Mouse (Mus musculus) erythroid progenitor cell, adult 5-6 weeks (primary cell): ENCODE measurements around the gene Gpr88. TPM values are rescaled to one million over a fixed set of nuclear protein-coding genes. Genes with fewer than 3 reads are reported as not detected.
"Not testable (repeated sequence)": the region's sequence is repeated elsewhere in the genome, so short reads cannot be mapped to it uniquely, and the experiment has no call there.

Experiments
- ATAC-seq: replicated peaks from 2 replicates; pipeline ENCODE4 v1.8.0; 2016; ENCODE audit warnings: moderate number of reproducible peaks, mild to moderate bottlenecking, moderate TSS enrichment, inconsistent platforms; ENCODE audit not compliant: poor library complexity, low FRiP score, severe bottlenecking
- total RNA-seq, 2 experiments: library from RNA; stranded (forward) in 1 of 2; stranded (reverse) in 1 of 2; fragments of 150-400 nt in 1 of 2; fragments of 186-747, 209-891 nt in 1 of 2; gene quantifications; 2 replicates each; pipeline versions ENCODE4 v1.2.3 to v1.2.4; 2015 to 2017; ENCODE audit warnings: low replicate concordance in 2 of 2

Gpr88 gene
- total RNA-seq, 2 experiments from 2014 or later: 0.68 TPM; not detected in 1

- ATAC-seq: no peak
Observed at GRCm38 (mm10) chr3:116249026-116249425, 4.3 kb downstream of the Gpr88 start.

GRCm38 (mm10) chr3:116244476-116244875, 8.8 kb downstream of the Gpr88 start:
- no peak for ATAC-seq

- ATAC-seq: no peak
Observed at GRCm38 (mm10) chr3:116242685-116243084, 10.6 kb downstream of the Gpr88 start.

DNA sequence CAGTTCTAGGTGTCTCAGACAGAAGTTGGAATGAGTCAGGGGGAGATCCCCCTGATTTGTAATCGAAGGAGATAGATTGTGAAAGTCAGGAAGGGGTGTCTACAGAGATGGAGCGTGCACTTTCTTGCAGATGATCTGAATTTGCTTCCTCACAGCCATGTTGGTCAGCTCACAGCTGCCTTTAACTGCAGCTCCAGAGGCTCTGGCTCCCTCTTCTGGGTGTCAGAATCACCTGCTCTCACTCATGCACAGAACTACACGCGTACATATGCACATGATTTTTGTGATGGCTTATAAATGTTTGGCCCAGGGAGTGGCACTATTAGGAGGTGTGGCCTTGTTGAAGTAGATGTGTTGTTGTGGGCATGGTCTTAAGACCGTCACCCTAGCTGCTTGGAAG, 15.8 kb downstream of the Gpr88 start:
- ATAC-seq: no peak

GRCm38 (mm10) chr3:116236856-116237255, 16.4 kb downstream of the Gpr88 start:
- no peak for ATAC-seq

GRCm38 (mm10) chr3:116233515-116233914, 19.8 kb downstream of the Gpr88 start:
- ATAC-seq: no peak

DNA sequence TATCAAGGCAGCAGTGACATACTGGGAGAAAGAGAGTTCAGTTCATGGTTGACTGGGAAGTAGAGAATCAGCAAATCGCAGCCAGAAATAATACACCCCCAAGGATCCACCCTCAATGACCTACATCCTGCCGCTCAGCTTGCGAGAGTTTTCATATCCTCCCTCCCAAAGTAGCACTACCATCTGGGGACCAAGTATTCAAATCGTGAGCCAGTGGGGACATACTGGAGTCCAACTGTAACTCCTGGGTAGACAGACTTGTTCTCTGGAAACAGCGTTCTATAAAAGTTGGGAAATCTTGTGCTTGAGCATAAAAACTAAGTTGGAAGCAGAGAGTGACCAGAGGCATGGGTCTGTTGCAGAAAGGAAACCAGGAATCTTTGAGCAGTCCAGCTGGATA, 20.5 kb downstream of the Gpr88 start:
- ATAC-seq: no peak

- no peak for ATAC-seq
Observed at GRCm38 (mm10) chr3:116229336-116229735, 24.0 kb downstream of the Gpr88 start.

DNA sequence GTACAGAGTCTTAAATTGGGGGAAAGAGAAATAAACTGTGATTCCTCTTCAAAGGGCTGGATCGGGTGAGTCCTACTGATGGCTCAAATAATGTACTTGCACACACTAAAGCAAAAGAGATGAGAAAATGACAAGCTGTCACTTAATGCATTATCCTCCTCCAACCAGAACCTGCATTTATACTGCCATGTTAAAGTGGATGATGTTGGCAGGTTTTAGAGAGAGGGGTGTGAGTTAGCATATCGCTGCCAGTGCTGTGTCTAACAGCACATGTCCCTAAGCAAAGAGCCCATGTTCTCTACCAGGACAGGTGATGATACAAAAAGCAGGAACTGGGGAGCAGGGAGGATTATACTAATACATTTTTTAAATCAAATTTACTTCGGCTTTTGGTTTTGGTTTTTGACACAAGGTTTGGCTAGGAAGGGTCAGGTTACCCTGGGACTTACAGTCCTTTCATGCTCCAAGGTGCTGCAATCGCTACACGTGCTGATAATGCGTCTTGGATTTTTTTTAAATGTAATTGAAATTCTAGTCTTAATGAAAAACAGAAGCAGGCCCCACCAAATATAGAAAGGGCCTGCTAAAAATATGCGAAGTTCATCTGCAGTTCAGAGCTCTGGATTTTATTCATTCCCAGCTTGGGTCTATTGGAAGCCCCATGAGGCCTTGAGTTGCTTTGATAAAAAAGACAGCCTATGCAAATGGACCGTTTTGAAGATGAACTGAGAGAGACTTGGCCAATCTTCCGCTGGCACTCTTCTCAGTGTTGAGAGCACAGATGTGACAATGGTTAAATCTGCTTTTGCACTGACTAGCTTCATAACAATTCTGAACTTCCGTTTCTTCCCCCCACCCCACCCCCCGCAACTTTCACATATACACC, 24.7 kb downstream of the Gpr88 start:
- ATAC-seq: no peak

DNA sequence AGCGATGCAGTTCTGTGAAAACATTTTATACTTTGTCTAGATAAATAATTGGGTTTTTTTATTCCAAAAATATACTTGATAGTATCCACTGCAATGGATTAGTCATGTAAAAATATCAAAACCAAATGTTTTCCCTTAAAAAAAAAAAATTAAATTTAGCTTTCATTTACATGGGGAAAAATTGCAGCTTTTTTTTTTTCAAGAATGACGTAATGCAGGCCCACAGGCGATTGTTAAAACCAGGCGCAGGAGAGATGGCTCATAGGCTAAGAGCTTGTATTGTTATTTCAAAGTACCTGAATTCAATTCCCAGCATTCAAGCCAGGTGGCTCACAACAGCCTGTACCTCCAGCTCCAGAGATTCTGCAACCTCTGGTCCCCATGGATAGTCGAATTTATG, 25.9 kb downstream of the Gpr88 start:
- no peak for ATAC-seq

DNA sequence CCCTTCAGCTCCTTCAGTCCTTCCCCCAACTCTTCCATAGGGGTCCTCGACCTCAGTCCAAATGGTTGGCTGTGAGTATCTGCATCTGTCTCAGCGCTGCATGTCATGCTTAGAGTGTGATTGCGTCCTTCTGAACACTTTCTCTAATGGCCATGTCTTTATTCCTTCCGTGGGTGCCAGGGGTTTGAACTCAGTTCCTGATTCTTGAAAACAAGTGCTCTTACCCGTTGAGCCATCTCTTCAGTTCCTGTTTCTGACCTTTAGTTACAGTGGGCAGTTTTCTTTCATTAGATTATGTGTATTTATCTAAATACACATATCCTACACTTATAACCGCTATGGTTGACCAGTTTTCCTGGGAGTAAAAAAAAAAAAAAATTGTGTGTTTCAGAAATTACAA, 26.4 kb downstream of the Gpr88 start:
- ATAC-seq: no peak

DNA sequence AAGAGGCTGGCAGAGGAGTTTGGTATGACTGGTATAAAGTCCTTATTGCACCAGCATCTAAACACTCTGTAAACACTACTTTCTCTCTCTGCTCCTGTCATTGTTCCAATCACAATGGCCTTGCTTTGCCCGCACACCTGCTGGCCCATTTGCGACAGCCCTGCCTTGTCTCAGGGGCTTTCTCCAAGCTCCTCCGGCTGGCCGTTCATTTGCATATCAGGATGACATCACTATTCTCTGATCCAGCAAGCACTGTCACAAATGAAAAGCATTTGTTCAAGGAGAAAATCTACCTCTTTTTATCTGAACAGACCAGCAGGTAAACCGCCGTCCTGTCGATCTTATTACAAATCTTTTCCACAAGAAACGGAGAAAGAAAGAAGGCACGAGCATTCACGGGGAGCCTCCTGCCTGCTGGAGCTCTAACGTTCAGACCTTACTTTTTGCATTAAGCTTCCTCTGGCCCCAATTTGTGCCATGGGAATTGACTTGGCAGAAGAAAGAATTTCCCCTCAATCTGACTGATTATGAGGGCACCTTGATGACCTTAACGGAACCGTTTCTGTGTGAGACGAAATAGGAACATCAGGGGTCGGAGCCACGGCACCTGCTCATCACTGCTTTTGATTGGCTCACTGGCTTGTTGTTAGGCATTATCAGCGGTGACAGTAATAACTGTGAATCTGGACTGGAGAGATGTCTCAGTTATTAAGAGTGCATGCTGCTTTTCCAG, 30.6 kb downstream of the Gpr88 start:
- no peak for ATAC-seq

DNA sequence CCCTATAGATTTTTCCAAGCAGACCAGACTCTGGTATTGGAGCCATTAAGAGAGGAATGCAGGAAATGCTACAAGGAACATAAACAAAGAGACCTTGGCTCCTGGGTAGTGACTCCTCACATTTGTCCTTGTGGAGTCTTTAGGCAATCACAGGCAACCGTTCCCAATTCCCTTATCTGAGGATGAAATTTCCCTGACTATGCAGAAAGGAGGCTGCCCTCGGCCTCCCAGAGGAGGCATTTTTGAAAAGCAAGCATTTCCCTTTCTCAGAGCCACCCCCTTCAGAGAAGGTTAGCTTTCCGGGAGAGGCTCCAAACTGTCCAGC, 31.7 kb downstream of the Gpr88 start:
- no peak for ATAC-seq

- ATAC-seq: no peak
Observed at GRCm38 (mm10) chr3:116220980-116221685, 32.2 kb downstream of the Gpr88 start.

- ATAC-seq: not testable (repeated sequence)
Observed at GRCm38 (mm10) chr3:116217398-116217797, 35.9 kb downstream of the Gpr88 start.

DNA sequence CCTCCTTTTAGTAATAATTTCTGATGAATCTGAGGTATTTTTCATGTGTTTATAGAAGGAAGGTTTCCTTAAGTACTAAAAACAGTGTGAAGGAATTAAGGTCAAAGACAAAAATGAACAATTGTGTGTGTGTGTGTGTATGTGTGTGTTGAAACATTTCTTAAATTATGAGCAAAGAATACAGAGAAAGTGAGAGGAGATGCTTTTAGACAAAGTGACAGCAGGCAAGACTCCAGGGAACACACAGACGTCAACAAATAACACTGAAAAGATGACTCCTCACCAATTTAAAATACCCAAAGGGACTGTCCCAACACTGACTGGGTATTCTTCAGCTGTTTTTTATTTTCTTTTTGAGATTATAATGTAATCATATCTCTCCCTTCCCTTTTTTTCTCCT, 37.0 kb downstream of the Gpr88 start:
- no peak for ATAC-seq

GRCm38 (mm10) chr3:116211639-116212038, 41.7 kb downstream of the Gpr88 start:
- ATAC-seq: no peak

DNA sequence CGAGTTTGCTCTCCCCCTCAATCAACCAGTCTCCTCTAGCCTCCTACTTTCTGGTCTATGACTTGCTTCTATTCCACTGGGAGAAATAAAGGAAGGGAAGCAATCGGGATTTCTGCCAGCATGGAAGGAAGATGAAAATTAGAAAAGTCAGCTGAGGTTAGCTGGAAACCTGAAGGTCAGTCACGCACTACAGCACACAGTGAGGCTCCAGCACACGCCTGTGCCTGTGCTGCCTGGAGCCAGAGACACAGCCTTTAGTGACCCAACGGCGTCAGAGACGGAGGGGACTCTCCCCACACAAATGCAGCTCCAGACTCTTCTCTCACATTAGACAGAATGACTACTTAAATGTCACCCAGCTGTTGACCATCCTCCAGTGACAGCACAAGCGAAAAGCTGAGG, 42.6 kb downstream of the Gpr88 start:
- no peak for ATAC-seq

DNA sequence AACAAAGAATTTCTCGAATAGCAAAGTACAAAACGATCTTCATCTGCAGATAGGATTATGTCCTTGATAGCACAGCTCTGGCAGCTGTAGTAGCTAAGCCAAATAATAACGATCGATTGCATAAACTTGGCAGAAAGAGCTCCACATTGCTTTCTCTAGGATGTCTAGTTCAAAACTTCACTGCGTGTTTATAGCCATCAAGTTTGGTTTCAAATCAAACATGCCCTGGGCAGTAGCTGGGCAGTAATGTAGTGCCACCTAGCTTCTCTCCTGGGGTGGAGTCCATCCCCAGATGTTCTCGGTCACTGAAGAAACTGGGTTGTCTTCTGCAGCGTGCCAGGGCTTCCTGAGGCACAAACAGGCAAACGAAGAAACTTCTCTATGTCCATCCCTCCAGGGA, 44.1 kb downstream of the Gpr88 start:
- no peak for ATAC-seq

- ATAC-seq: no peak
Observed at GRCm38 (mm10) chr3:116206306-116206834, 46.9 kb downstream of the Gpr88 start.
